In the genomic region with DNA sequence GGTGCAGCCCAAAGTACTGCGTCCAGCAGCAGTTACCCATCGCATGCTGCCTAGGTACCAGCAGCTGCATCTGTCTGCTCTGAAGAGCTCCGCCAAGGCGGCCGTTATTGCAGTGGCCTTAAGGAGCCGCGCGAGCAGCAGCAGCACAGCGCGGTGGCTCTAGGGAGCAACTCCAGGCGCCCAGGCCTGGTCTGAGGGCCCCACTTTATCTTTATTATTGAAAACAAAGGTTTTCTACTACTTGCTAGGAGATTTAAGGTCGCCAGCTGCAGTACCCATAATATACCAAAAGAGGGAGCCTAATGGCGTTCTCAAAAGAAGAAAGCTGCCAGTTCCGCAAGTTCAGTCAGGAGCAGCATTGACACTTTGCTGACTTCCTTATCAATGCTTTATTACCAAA, we compare ENCODE assay signal across 8 mouse cellular contexts. TPM values are rescaled to one million over a fixed set of nuclear protein-coding genes. Genes with fewer than 3 reads are reported as not detected.
A peak's percentile ranks its signal among the peaks of the same experiment; 100 is the strongest.
DNase-seq lines count a peak whose midpoint lies in the region; ATAC-seq and TF ChIP-seq lines count a peak whose summit lies in the region.

No protein-coding gene starts in this region.

- H3K9me3 ChIP-seq in heart, embryonic 11.5 days (replicated peaks; ENCODE audit: control insufficient read depth, low read length): no peaks in the 10 kb centered on the region
- no peaks in the 10 kb centered on the region for H3K9me3 ChIP-seq in CH12.LX (replicated peaks; ENCODE audit: low read length)
- no peaks in the 10 kb centered on the region for H3K9me3 ChIP-seq in midbrain, embryonic 15.5 days

- TF ChIP-seq CTCF in CH12.LX (conservative IDR thresholded peaks at IDR 0.05 in 1 of 2, IDR thresholded peaks at IDR 0.05 in 1 of 2; ENCODE audit: low read depth in 2 of 2, low read length in 2 of 2): peak; percentile 65 to 69; a peak in 3 of 4 replicates

- 0 out of 2 replicates have a peak, but pooled peaks cover 5% of the 10 kb centered on the region for H3K79me2 ChIP-seq in CH12.LX (replicated peaks; ENCODE audit: control insufficient read depth, extremely low read depth, insufficient read depth, poor library complexity, severe bottlenecking)

- TF ChIP-seq POLR2A in CH12.LX (IDR thresholded peaks at IDR 0.05; ENCODE audit: low read depth, low read length): no peak

- no peaks in the 10 kb centered on the region for H3K27me3 ChIP-seq in heart, embryonic 11.5 days (ENCODE audit: control insufficient read depth, insufficient read depth, low read length)
- no peaks in the 10 kb centered on the region for H3K27me3 ChIP-seq in CH12.LX (replicated peaks)
- no peaks in the 10 kb centered on the region for H3K27me3 ChIP-seq in midbrain, embryonic 15.5 days (replicated peaks)

- no peak for TF ChIP-seq EP300 in CH12.LX (IDR thresholded peaks at IDR 0.05; ENCODE audit: low read length)

- no peak overlapping the region for H3K9ac ChIP-seq in heart, embryonic 11.5 days (ENCODE audit: low read depth, low read length)
- H3K9ac ChIP-seq in CH12.LX (ENCODE audit: insufficient read depth, low read depth): no peak overlapping the region
- no peak overlapping the region for H3K9ac ChIP-seq in midbrain, embryonic 15.5 days

- no peak overlapping the region for H3K4me3 ChIP-seq in heart, embryonic 11.5 days (ENCODE audit: low read depth, low read length)
- H3K4me3 ChIP-seq in CH12.LX (replicated peaks in 1 of 3; ENCODE audit: low read depth in 2 of 3, low read length in 2 of 3, poor library complexity in 1 of 3): no peak overlapping the region
- H3K4me3 ChIP-seq in midbrain, embryonic 15.5 days: no peak overlapping the region

- H3K36me3 ChIP-seq in heart, embryonic 11.5 days (ENCODE audit: control insufficient read depth, insufficient read depth, low read length): peaks cover 3% of the 10 kb centered on the region; the same call in 1 of the 2 replicates
- H3K36me3 ChIP-seq in CH12.LX (replicated peaks in 1 of 2; ENCODE audit: control insufficient read depth in 1 of 2, insufficient read depth in 1 of 2, low read length in 1 of 2): peaks cover 0 to 41% of the 10 kb centered on the region in 2 experiments
- H3K36me3 ChIP-seq in midbrain, embryonic 15.5 days (replicated peaks): no peaks in the 10 kb centered on the region

- 54% methylated on average over 14 of the region's 14 CpGs for WGBS in heart, embryonic 11.5 days (ENCODE audit: insufficient replicate concordance)
- WGBS in midbrain, embryonic 15.5 days: 67% methylated on average over 14 of the region's 14 CpGs

- no peak for ATAC-seq in heart, embryonic 11.5 days (replicated peaks; ENCODE audit: insufficient number of reproducible peaks, low FRiP score, low TSS enrichment)
- ATAC-seq in midbrain, embryonic 15.5 days (replicated peaks): peak; percentile 65

- peaks cover 3% of the 10 kb centered on the region; the same call in 1 of the 2 replicates for H3K4me1 ChIP-seq in heart, embryonic 11.5 days (ENCODE audit: control insufficient read depth, insufficient read depth, low read length)
- peaks cover 0 to 20% of the 10 kb centered on the region in 2 experiments; a peak in 2 of 4 replicates for H3K4me1 ChIP-seq in CH12.LX (ENCODE audit: control insufficient read depth in 1 of 2, insufficient read depth in 2 of 2)
- peaks cover 4% of the 10 kb centered on the region for H3K4me1 ChIP-seq in midbrain, embryonic 15.5 days

- TF ChIP-seq RAD21 in CH12.LX (IDR thresholded peaks at IDR 0.05; ENCODE audit: low read depth, low read length): peak; percentile 43

- DNase-seq in heart, adult 18-20 months: peak; percentile 53 to 80
- DNase-seq in CH12.LX (ENCODE audit: extremely low read depth): peak; percentile 62
- peak; percentile 74 for DNase-seq in cerebellum, adult 9-10 months
- peak; percentile 14 for DNase-seq in gastrocnemius, postnatal 25 days
- DNase-seq in kidney, postnatal 4 days: peak; percentile 69 to 72
- DNase-seq in thymus, adult 18-20 months: peak; percentile 13 to 34

- no peak overlapping the region for H3K4me2 ChIP-seq in heart, embryonic 11.5 days
- no peak overlapping the region for H3K4me2 ChIP-seq in CH12.LX (ENCODE audit: insufficient read depth, low read depth, poor library complexity, severe bottlenecking)
- H3K4me2 ChIP-seq in midbrain, embryonic 15.5 days: no peak overlapping the region

- H3K27ac ChIP-seq in heart, embryonic 11.5 days (ENCODE audit: low read depth, low read length): no peak overlapping the region; the same call in 1 of the 2 replicates
- no peak overlapping the region for H3K27ac ChIP-seq in CH12.LX (ENCODE audit: insufficient read depth, low read depth)
- H3K27ac ChIP-seq in midbrain, embryonic 15.5 days: peak overlapping the region; percentile 43; the same call in 1 of the 2 replicates

- dilution Hi-C loops in CH12.LX (cut with MboI; ENCODE audit: extremely low pct_ligation_motif_present, extremely low pct_unique_long_range_greater_than_20kb, low sequenced_read_pairs): no loop called here

- in situ Hi-C loops in CH12.LX (cut with MboI; ENCODE audit: low pct_ligation_motif_present, low pct_unique_long_range_greater_than_20kb, low sequenced_read_pairs): no loop called here

TF ChIP-seq in CH12.LX, 34 proteins besides CTCF, POLR2A, EP300 and RAD21:
- TF ChIP-seq MAFK (IDR thresholded peaks at IDR 0.05; ENCODE audit: insufficient replicate concordance, low read length): no peak
- peak; percentile 61 for TF ChIP-seq SMC3 (IDR thresholded peaks at IDR 0.05; ENCODE audit: low read depth, low read length)

RNA-seq across cellular contexts. Expression of gene 2700081O15Rik, which starts 24.1 kb away (rescaled TPM):
- total RNA-seq in heart, adult 18-20 months (2021): 10 to 100 TPM; 11.5 to 11.8 TPM
- 4.6 and 4.7 TPM in 2 replicates for polyA plus RNA-seq in heart, embryonic 11.5 days (2014; fragmentation: Nextera tagmentation; extraction: Ambion mirVana)
- total RNA-seq in CH12.LX (2012; rRNA removed) (9.8 and 10.5 TPM in 2 replicates), CH12.LX (2014; rRNA removed) (7.1 and 7.2 TPM in 2 replicates)
- polyA plus RNA-seq in CH12.LX (2012; ENCODE audit: insufficient read length, low read depth): 12.2 and 12.3 TPM in 2 replicates
- total RNA-seq in gastrocnemius, postnatal 25 days (2021): 1 to 10 TPM; 6.8 to 7.9 TPM
- polyA plus RNA-seq in midbrain, embryonic 15.5 days (2015; fragmentation: Nextera tagmentation; extraction: Ambion mirVana): 15.9 and 16.0 TPM in 2 replicates

RNA-seq across cellular contexts. Expression of gene Rtn3, which starts 41.6 kb away (rescaled TPM):
- 10 to 100 TPM; 70.9 to 79.7 TPM for total RNA-seq in heart, adult 18-20 months (2021)
- 101 and 117 TPM in 2 replicates for polyA plus RNA-seq in heart, embryonic 11.5 days (2014; fragmentation: Nextera tagmentation; extraction: Ambion mirVana)
- total RNA-seq in CH12.LX (2012; rRNA removed): 29.0 and 32.7 TPM in 2 replicates
- 33.0 and 39.1 TPM in 2 replicates for total RNA-seq in CH12.LX (2014; rRNA removed)
- polyA plus RNA-seq in CH12.LX (2012; ENCODE audit: insufficient read length, low read depth): 97.5 and 102 TPM in 2 replicates
- 10 to 100 TPM; 28.8 to 32.7 TPM for total RNA-seq in gastrocnemius, postnatal 25 days (2021)
- polyA plus RNA-seq in midbrain, embryonic 15.5 days (2015; fragmentation: Nextera tagmentation; extraction: Ambion mirVana): 644 and 648 TPM in 2 replicates

RNA-seq across cellular contexts. Expression of gene Atl3, which starts 52.3 kb away (rescaled TPM):
- total RNA-seq in heart, adult 18-20 months (2021): 10 to 100 TPM; 12.6 to 17.2 TPM
- 8.9 and 9.5 TPM in 2 replicates for polyA plus RNA-seq in heart, embryonic 11.5 days (2014; fragmentation: Nextera tagmentation; extraction: Ambion mirVana)
- total RNA-seq in CH12.LX (2012; rRNA removed) (7.3 and 9.2 TPM in 2 replicates), CH12.LX (2014; rRNA removed) (17.5 and 19.8 TPM in 2 replicates)
- 11.3 and 14.3 TPM in 2 replicates for polyA plus RNA-seq in CH12.LX (2012; ENCODE audit: insufficient read length, low read depth)
- total RNA-seq in gastrocnemius, postnatal 25 days (2021): 10 to 100 TPM in 1 of 2 experiments, 1 to 10 TPM in 1; 8.7 to 14.3 TPM
- polyA plus RNA-seq in midbrain, embryonic 15.5 days (2015; fragmentation: Nextera tagmentation; extraction: Ambion mirVana): 6.5 TPM in 2 replicates

RNA-seq across cellular contexts. Expression of gene Spindoc, which starts 58.7 kb away (rescaled TPM):
- total RNA-seq in heart, adult 18-20 months (2021): 10 to 100 TPM; 12.9 to 14.9 TPM
- 11.9 and 26.6 TPM in 2 replicates for polyA plus RNA-seq in heart, embryonic 11.5 days (2014; fragmentation: Nextera tagmentation; extraction: Ambion mirVana)
- total RNA-seq in CH12.LX (2012; rRNA removed) (9.0 and 10.1 TPM in 2 replicates), CH12.LX (2014; rRNA removed) (7.9 and 10.6 TPM in 2 replicates)
- polyA plus RNA-seq in CH12.LX (2012; ENCODE audit: insufficient read length, low read depth): 15.7 and 21.7 TPM in 2 replicates
- total RNA-seq in gastrocnemius, postnatal 25 days (2021): 1 to 10 TPM; 6.6 to 9.1 TPM
- 35.6 and 40.3 TPM in 2 replicates for polyA plus RNA-seq in midbrain, embryonic 15.5 days (2015; fragmentation: Nextera tagmentation; extraction: Ambion mirVana)

Comparison
In these comparisons a context has a peak if more than half of its experiments do, and no peak if none do; other contexts are left out.
1. DNase-seq: peak in every context shown above with its lines; median percentile 74 in cerebellum, adult 9-10 months; 70 in kidney, postnatal 4 days; 66 in heart, adult 18-20 months; 62 in CH12.LX; 24 in thymus, adult 18-20 months; 14 in gastrocnemius, postnatal 25 days.